ENCODE assay signal across 7 mouse cellular contexts in genomic region chr1:155809706-155810442, GRCm38 (mm10). TPM values are rescaled to one million over a fixed set of nuclear protein-coding genes. Genes with fewer than 3 reads are reported as not detected.
DNase-seq lines count a peak whose midpoint lies in the region; ATAC-seq lines count a peak whose summit lies in the region.

No protein-coding gene starts in this region.

- H3K4me2 ChIP-seq in limb, embryonic 15.5 days = 0 out of 2 replicates have a peak overlapping the region, but pooled peaks have one; percentile 21
- H3K4me2 ChIP-seq in neural tube, embryonic 15.5 days = 0 out of 2 replicates have a peak overlapping the region, but pooled peaks have one; percentile 75

- 0 out of 2 replicates have a peak overlapping the region, but pooled peaks have one; percentile 7 for H3K9ac ChIP-seq in limb, embryonic 15.5 days
- no peak overlapping the region for H3K9ac ChIP-seq in neural tube, embryonic 15.5 days (replicated peaks)

- H3K9me3 ChIP-seq in limb, embryonic 15.5 days = no peaks in the 10 kb centered on the region
- H3K9me3 ChIP-seq in neural tube, embryonic 15.5 days (replicated peaks) = no peaks in the 10 kb centered on the region

- peak; percentile 6 to 8 for DNase-seq in spleen, postnatal 36 days (ENCODE audit: low spot score in 2 of 2)
- no peak for DNase-seq in spleen, postnatal 14 days (ENCODE audit: low spot score in 2 of 2)
- peak; percentile 40 to 44 for DNase-seq in heart, adult 9 months (ENCODE audit: low spot score in 2 of 2)
- DNase-seq in adrenal gland, adult (ENCODE audit: inconsistent age in 2 of 2, low spot score in 1 of 2) = no peak

- no peaks in the 10 kb centered on the region for H3K36me3 ChIP-seq in limb, embryonic 15.5 days
- no peaks in the 10 kb centered on the region for H3K36me3 ChIP-seq in neural tube, embryonic 15.5 days

- peaks cover 32% of the 10 kb centered on the region for H3K4me1 ChIP-seq in limb, embryonic 15.5 days
- peaks cover 33% of the 10 kb centered on the region for H3K4me1 ChIP-seq in neural tube, embryonic 15.5 days

- no peaks in the 10 kb centered on the region for H3K27me3 ChIP-seq in limb, embryonic 15.5 days
- H3K27me3 ChIP-seq in neural tube, embryonic 15.5 days (replicated peaks) = peaks cover 4% of the 10 kb centered on the region; the same call in 1 of the 2 replicates

- no peak for ATAC-seq in limb, embryonic 15.5 days (ENCODE audit: insufficient number of reproducible peaks, low FRiP score, low TSS enrichment, low read depth)
- ATAC-seq in neural tube, embryonic 15.5 days (ENCODE audit: low FRiP score) = no peak
- ATAC-seq in CD4-positive, CD25-positive, alpha-beta regulatory T cell, adult 4 months = no peak

- no peak overlapping the region; the same call in 1 of the 2 replicates for H3K27ac ChIP-seq in limb, embryonic 15.5 days
- H3K27ac ChIP-seq in neural tube, embryonic 15.5 days (replicated peaks) = no peak overlapping the region

- 63% methylated on average over 10 of the region's 10 CpGs for WGBS in limb, embryonic 15.5 days
- WGBS in neural tube, embryonic 15.5 days = 70% methylated on average over 10 of the region's 10 CpGs

- H3K4me3 ChIP-seq in limb, embryonic 15.5 days = no peak overlapping the region
- no peak overlapping the region for H3K4me3 ChIP-seq in neural tube, embryonic 15.5 days (replicated peaks)

RNA-seq across cellular contexts. Expression of gene Qsox1, which starts 2.8 kb away (rescaled TPM):
- polyA plus RNA-seq in limb, embryonic 15.5 days (2015; fragmentation: Nextera tagmentation; extraction: Ambion mirVana) = 47.3 and 48.0 TPM in 2 replicates
- 20.4 and 22.7 TPM in 2 replicates for polyA plus RNA-seq in neural tube, embryonic 15.5 days (2015; fragmentation: Nextera tagmentation; extraction: Ambion mirVana)
- 10 to 100 TPM; 38.9 to 83.5 TPM for polyA plus RNA-seq in CD4-positive, CD25-positive, alpha-beta regulatory T cell, adult 4 months (2017; shearing (Covaris generic))

RNA-seq across cellular contexts. Expression of gene Lhx4, which starts 58.4 kb away (rescaled TPM):
- polyA plus RNA-seq in limb, embryonic 15.5 days (2015; fragmentation: Nextera tagmentation; extraction: Ambion mirVana) = 0.02 and 0.04 TPM in 2 replicates
- polyA plus RNA-seq in neural tube, embryonic 15.5 days (2015; fragmentation: Nextera tagmentation; extraction: Ambion mirVana) = 3.5 and 5.0 TPM in 2 replicates
- under 1 TPM in 1 of 2 experiments, not detected in 1; 0.19 TPM for polyA plus RNA-seq in CD4-positive, CD25-positive, alpha-beta regulatory T cell, adult 4 months (2017; shearing (Covaris generic))

Comparison
In these comparisons a context has a peak if more than half of its experiments do, and no peak if none do; other contexts are left out.
1. DNase-seq: peak in spleen, postnatal 36 days (2 of 2) and heart, adult 9 months (2 of 2); none in spleen, postnatal 14 days (0 of 2) and adrenal gland, adult (0 of 2).